Mouse (Mus musculus) heart, adult 2 months (tissue): ENCODE measurements around the gene Slit3.

Experiments used
- CTCF ChIP-seq: fragments of 200-600 bp; IDR thresholded peaks from 2 replicates; pipeline ENCODE4 v1.8.1; 2022; ENCODE audit warnings: antibody characterized with exemption, mild to moderate bottlenecking, moderate library complexity
- POLR2A ChIP-seq: fragments of 200-500 bp; IDR thresholded peaks from 2 replicates; pipeline ENCODE4 v1.6.1; 2011; ENCODE audit warnings: mild to moderate bottlenecking, low read depth, low read length, control low read depth; ENCODE audit not compliant: insufficient read depth

GRCm38 (mm10) chr11:35431130-35431529 lies 310.1 kb downstream of the Slit3 start:
- TF ChIP-seq CTCF (no peak), POLR2A (no peak)
